Mouse (Mus musculus) right cerebral cortex, adult 18-20 months (tissue): Measurements from ENCODE around the gene Gm12355.
"Not testable (repeated sequence)": the region's sequence is repeated elsewhere in the genome, so short reads cannot be mapped to it uniquely, and the experiment has no call there.

Source experiments
- DNase-seq: peaks from one replicate; pipeline ENCODE4 v3.0.0; 2022; ENCODE audit warnings: mixed read lengths

Gene Gm12355

GRCm38 (mm10) chr11:98625611-98626410 is at the start of gene Gm12355, which contains the start of gene Gsdma3:
Gene Gm12355, minus strand, starts transcription at chr11:98625661.
Gene Gsdma3, plus strand, starts transcription at chr11:98626360.
- no peak for DNase-seq

- DNase-seq, result peak; percentile 56
Observed at GRCm38 (mm10) chr11:98673136-98673535, 47.7 kb upstream of the Gm12355 start.

- DNase-seq, result no peak
Observed at GRCm38 (mm10) chr11:98672482-98672881, 47.0 kb upstream of the Gm12355 start.

- DNase-seq, result no peak
Observed at GRCm38 (mm10) chr11:98671857-98672256, 46.4 kb upstream of the Gm12355 start.

GRCm38 (mm10) chr11:98671284-98671815 is 45.9 kb upstream of the Gm12355 start:
- no peak for DNase-seq

- DNase-seq, result no peak
Observed at GRCm38 (mm10) chr11:98668984-98669383, 43.5 kb upstream of the Gm12355 start.

- DNase-seq, result no peak
Observed at GRCm38 (mm10) chr11:98664091-98664490, 38.6 kb upstream of the Gm12355 start, which contains the start of gene Gsdma. Gene Gsdma, plus strand, starts transcription at chr11:98664351.

GRCm38 (mm10) chr11:98660517-98660916 is 35.1 kb upstream of the Gm12355 start:
- peak; percentile 50 for DNase-seq

GRCm38 (mm10) chr11:98655076-98655475 is 29.6 kb upstream of the Gm12355 start:
- peak; percentile 19 for DNase-seq

- no peak for DNase-seq
Observed at GRCm38 (mm10) chr11:98646459-98646858, 21.0 kb upstream of the Gm12355 start, which contains the start of gene Gsdma2. Gene Gsdma2, plus strand, starts transcription at chr11:98646759.

GRCm38 (mm10) chr11:98645946-98646345 is 20.5 kb upstream of the Gm12355 start:
- DNase-seq, result no peak

- DNase-seq, result no peak
Observed at GRCm38 (mm10) chr11:98644757-98645156, 19.3 kb upstream of the Gm12355 start.

GRCm38 (mm10) chr11:98640091-98640490 is 14.6 kb upstream of the Gm12355 start:
- DNase-seq, result no peak

- no peak for DNase-seq
Observed at GRCm38 (mm10) chr11:98637501-98637900, 12.0 kb upstream of the Gm12355 start.

- not testable (repeated sequence) for DNase-seq
Observed at GRCm38 (mm10) chr11:98635312-98635970, 10.0 kb upstream of the Gm12355 start.

- DNase-seq, result no peak
Observed at GRCm38 (mm10) chr11:98630646-98631045, 5.2 kb upstream of the Gm12355 start.

GRCm38 (mm10) chr11:98628706-98629105 is 3.2 kb upstream of the Gm12355 start:
- no peak for DNase-seq

- DNase-seq, result not testable (repeated sequence)
Observed at GRCm38 (mm10) chr11:98624381-98624780, 1.1 kb downstream of the Gm12355 start.

GRCm38 (mm10) chr11:98623981-98624380 is 1.5 kb downstream of the Gm12355 start:
- DNase-seq, result not testable (repeated sequence)

GRCm38 (mm10) chr11:98620791-98621190 is 4.7 kb downstream of the Gm12355 start:
- DNase-seq, result no peak

GRCm38 (mm10) chr11:98606763-98607162 is 18.7 kb downstream of the Gm12355 start:
- peak; percentile 49 for DNase-seq

GRCm38 (mm10) chr11:98604911-98605310 is 20.6 kb downstream of the Gm12355 start:
- DNase-seq, result not testable (repeated sequence)

GRCm38 (mm10) chr11:98603953-98604352 is 21.5 kb downstream of the Gm12355 start:
- DNase-seq, result no peak
